Mouse (Mus musculus) heart, postnatal 0 days (tissue): ENCODE data around the gene Trim39. TPM values are rescaled to one million over a fixed set of nuclear protein-coding genes. Genes with fewer than 3 reads are reported as not detected.

Experiments used
- ATAC-seq: fragments of 200-750 bp; cut with Nextera tagmentation; 2 replicates; pipeline ENCODE4 v1.8.0; 2017; ENCODE audit warnings: low read depth, moderate number of reproducible peaks, moderate library complexity; ENCODE audit not compliant: insufficient read depth
- DNase-seq: peaks from one replicate; pipeline ENCODE4 v3.0.0-alpha.2; 2016; ENCODE audit warnings: low spot score
- H3K27ac ChIP-seq: fragments of 300-500 bp; sonication (generic); 2 replicates; pipeline ENCODE4 v1.5.1; 2014; ENCODE audit warnings: low read depth, mild to moderate bottlenecking
- H3K27me3 ChIP-seq: fragments of 300-500 bp; sonication (generic); 2 replicates; pipeline ENCODE4 v1.6.1; 2014; ENCODE audit warnings: low read length, mixed read lengths; ENCODE audit not compliant: control insufficient read depth, insufficient read depth
- H3K36me3 ChIP-seq: fragments of 300-500 bp; sonication (generic); replicated peaks from 2 replicates; pipeline ENCODE4 v1.6.1; 2014; ENCODE audit warnings: low read length, mixed read lengths; ENCODE audit not compliant: control insufficient read depth, insufficient read depth
- H3K4me1 ChIP-seq: fragments of 300-500 bp; sonication (generic); 2 replicates; pipeline ENCODE4 v1.6.1; 2014; ENCODE audit warnings: antibody characterized with exemption; ENCODE audit not compliant: control insufficient read depth, insufficient read depth
- H3K4me2 ChIP-seq: fragments of 300-500 bp; sonication (generic); 2 replicates; pipeline ENCODE4 v1.6.1; 2014; ENCODE audit warnings: low read depth, mild to moderate bottlenecking, low read length, moderate library complexity
- H3K4me3 ChIP-seq: fragments of 300-500 bp; sonication (generic); 2 replicates; pipeline ENCODE4 v1.5.1; 2014; ENCODE audit warnings: low read depth, low read length
- H3K9ac ChIP-seq: fragments of 300-500 bp; sonication (generic); replicated peaks from 2 replicates; pipeline ENCODE4 v1.6.1; 2014; ENCODE audit warnings: low read depth, low read length, mixed read lengths
- H3K9me3 ChIP-seq: fragments of 300-500 bp; sonication (generic); replicated peaks from 2 replicates; pipeline ENCODE4 v1.6.1; 2016; ENCODE audit warnings: low read length; ENCODE audit not compliant: control insufficient read depth
- CTCF ChIP-seq: IDR thresholded peaks from 2 replicates; pipeline ENCODE4 v1.5.1; 2016; ENCODE audit warnings: antibody characterized with exemption, control low read depth, low read depth
- EP300 ChIP-seq: IDR thresholded peaks from 2 replicates; pipeline ENCODE4 v1.6.1; 2016; ENCODE audit warnings: antibody characterized with exemption, low read depth
- WGBS: fragments of 180-500 bp; shearing (Covaris S2); extraction: QIAGEN DNeasy Blood & Tissue Kit; methylation state at CpG from one replicate; pipeline ENCODE4 v1.1.7; 2014; 5-methylcytosine and 5-hydroxymethylcytosine counted together
- polyA plus RNA-seq: library from polyadenylated mRNA; unstranded; fragments of >200 nt; fragmentation: Nextera tagmentation; extraction: Ambion mirVana; gene quantifications from 2 replicates; pipeline ENCODE4 v1.2.1, GENCODE M21; 2015
- total RNA-seq: library from RNA; depleted of rRNA; stranded (reverse); fragments of >200 nt; gene quantifications from 2 replicates; pipeline ENCODE4 v1.2.3, GENCODE M21; 2014; ENCODE audit warnings: low replicate concordance

Gene Trim39
- total and polyA plus RNA-seq, 2 experiments from 2014 or later: 5.1 to 14.3 TPM

DNA sequence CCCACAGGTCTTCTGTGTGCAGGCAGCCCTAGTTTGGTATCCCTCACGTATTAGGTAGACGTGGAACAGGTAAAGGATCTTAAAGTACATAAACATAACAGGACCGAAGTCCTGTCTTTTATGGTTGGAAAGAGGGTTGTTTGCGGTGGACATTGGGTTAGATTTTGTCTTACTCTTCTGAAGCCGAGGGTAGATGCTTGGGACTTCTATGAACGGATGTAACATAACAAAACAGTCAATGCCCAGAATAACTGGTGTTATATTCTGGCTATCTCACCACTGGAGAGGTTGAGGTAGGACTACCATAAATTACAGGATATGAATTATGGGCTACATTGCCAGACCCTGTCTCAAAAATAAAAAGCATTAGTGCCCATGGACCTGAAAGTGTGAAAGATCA lies 14.1 kb downstream of the Trim39 start, which contains the start of gene Rpp21:
Gene Rpp21 (minus strand): TSS at position 101 of the 400 bp plus-strand sequence.
- Histone ChIP-seq H3K36me3 (peaks cover 34% of the 10 kb centered on the region), H3K4me1 (peaks cover 6% of the 10 kb centered on the region; the same call in 1 of the 2 replicates), H3K9me3 (no peaks in the 10 kb centered on the region), H3K4me2 (peak within 1 kb of the TSS; percentile 72), H3K27me3 (no peaks in the 10 kb centered on the region), H3K9ac (peak within 1 kb of the TSS; percentile 64), H3K4me3 (peak within 1 kb of the TSS; percentile 75), H3K27ac (peak within 1 kb of the TSS; percentile 70)
- ATAC-seq (no peak), DNase-seq (no peak)
- 43% methylated on average over 6 of the region's 6 CpGs for WGBS
- TF ChIP-seq EP300: no peak
- TF ChIP-seq CTCF: no peak

DNA sequence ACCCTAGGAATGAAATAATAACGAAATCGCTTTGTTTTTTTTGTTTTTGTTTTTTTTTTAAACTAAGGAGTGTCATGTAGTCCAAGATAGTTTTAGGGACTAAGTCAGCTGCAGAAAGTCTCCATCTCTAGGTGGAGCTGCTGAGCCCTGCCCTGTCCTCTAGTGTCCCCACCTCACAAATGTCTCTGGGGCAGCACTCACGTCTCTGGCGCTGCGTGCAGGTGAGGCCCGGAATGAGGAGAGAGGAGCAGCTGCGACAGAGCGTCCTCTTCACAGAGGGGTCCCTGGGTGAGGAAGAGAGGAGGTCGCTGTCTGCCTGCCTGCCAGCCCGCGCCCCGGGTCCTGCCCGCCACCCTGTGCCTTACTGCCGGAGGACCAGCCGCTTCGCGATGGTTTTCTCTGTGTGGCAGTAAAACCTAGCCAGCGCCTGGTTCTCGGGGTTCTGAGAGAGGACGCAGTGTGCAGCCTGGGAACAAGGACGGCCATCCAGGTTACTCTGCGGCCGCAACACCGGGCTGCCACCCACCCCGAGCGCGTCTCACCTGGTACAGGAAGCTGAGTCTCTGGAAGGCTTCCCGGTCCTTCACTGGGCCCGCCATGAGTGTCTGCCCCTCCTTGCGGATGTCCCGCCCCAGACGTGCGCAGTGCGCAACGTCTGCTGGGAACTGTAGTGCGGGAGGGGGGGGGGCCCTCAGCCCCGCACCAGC lies 14.7 kb downstream of the Trim39 start:
- Histone ChIP-seq H3K27me3 (0 out of 2 replicates have a peak, but pooled peaks cover 1% of the 10 kb centered on the region), H3K4me2 (peak overlapping the region; percentile 72), H3K27ac (peak overlapping the region; percentile 70), H3K9me3 (no peaks in the 10 kb centered on the region), H3K36me3 (peaks cover 29% of the 10 kb centered on the region), H3K4me3 (peak overlapping the region; percentile 75), H3K4me1 (peaks cover 6% of the 10 kb centered on the region; the same call in 1 of the 2 replicates), H3K9ac (peak overlapping the region; percentile 64)
- ATAC-seq: peak; percentile 96
- under 1% methylated on average over 37 of the region's 37 CpGs for WGBS
- TF ChIP-seq EP300: no peak
- peak; percentile 72 for TF ChIP-seq CTCF
- DNase-seq: peak; percentile 79

- Histone ChIP-seq H3K4me2 (no peak overlapping the region), H3K27me3 (peaks cover 27% of the 10 kb centered on the region; the same call in 1 of the 2 replicates), H3K4me1 (peaks cover 10% of the 10 kb centered on the region), H3K9ac (no peak overlapping the region), H3K27ac (no peak overlapping the region), H3K9me3 (no peaks in the 10 kb centered on the region), H3K4me3 (no peak overlapping the region), H3K36me3 (no peaks in the 10 kb centered on the region; the same call in 1 of the 2 replicates)
- TF ChIP-seq CTCF (no peak), EP300 (no peak)
- WGBS: 31% methylated on average over 6 of the region's 6 CpGs
- no peak for DNase-seq
- no peak for ATAC-seq
These were observed 18.9 kb downstream of the Trim39 start for GRCm38 (mm10) chr17:36253087-36253600.

- no peak for ATAC-seq
- Histone ChIP-seq H3K27me3 (peaks cover 30% of the 10 kb centered on the region; the same call in 1 of the 2 replicates), H3K4me1 (peaks cover 10% of the 10 kb centered on the region), H3K9ac (0 out of 2 replicates have a peak overlapping the region, but pooled peaks have one; percentile 26), H3K4me3 (peak overlapping the region; percentile 19; the same call in 1 of the 2 replicates), H3K4me2 (peak overlapping the region; percentile 47), H3K36me3 (no peaks in the 10 kb centered on the region; the same call in 1 of the 2 replicates), H3K9me3 (no peaks in the 10 kb centered on the region), H3K27ac (no peak overlapping the region)
- 9% methylated on average over 25 of the region's 25 CpGs for WGBS
- no peak for TF ChIP-seq CTCF
- no peak for TF ChIP-seq EP300
- no peak for DNase-seq
These were observed 19.7 kb downstream of the Trim39 start for GRCm38 (mm10) chr17:36252250-36252876.

DNA sequence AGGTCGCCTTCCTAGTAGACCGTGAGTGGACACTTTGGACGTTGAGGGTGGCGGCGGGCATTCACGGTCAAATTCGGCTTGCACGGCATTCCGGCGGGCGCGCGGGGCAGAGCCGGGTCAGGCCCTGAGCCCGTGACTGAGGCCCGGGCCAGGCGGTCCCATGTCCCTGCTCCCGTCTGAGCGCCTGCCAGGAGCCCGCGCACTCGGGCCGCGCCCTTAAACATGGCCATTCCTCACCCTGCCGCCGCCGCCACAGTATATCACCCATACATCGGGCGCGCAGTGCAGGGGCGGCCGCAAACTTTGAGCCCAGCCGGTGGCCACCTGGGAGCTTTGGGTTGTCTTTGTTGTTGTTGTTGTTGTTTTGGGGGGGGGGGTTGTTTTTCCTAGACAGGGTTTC lies 23.2 kb downstream of the Trim39 start:
- no peak for DNase-seq
- H3K4me3 ChIP-seq: peak overlapping the region; percentile 22
- 20% methylated on average over 33 of the region's 33 CpGs for WGBS
- H3K9me3 ChIP-seq: no peaks in the 10 kb centered on the region
- ATAC-seq: peak; percentile 41; the same call in 1 of the 2 replicates
- no peak for TF ChIP-seq EP300
- TF ChIP-seq CTCF: no peak
- peaks cover 4% of the 10 kb centered on the region; the same call in 1 of the 2 replicates for H3K4me1 ChIP-seq
- H3K27ac ChIP-seq: no peak overlapping the region
- peak overlapping the region; percentile 28; the same call in 1 of the 2 replicates for H3K4me2 ChIP-seq
- peaks cover 31% of the 10 kb centered on the region; the same call in 1 of the 2 replicates for H3K27me3 ChIP-seq
- H3K36me3 ChIP-seq: no peaks in the 10 kb centered on the region
- no peak overlapping the region for H3K9ac ChIP-seq
